Comparison of ENCODE assay signal across 13 mouse cellular contexts in genomic region chr17:25560554-25561222, GRCm38 (mm10). TPM values are rescaled to one million over a fixed set of nuclear protein-coding genes. Genes with fewer than 3 reads are reported as not detected.
A peak's percentile ranks its signal among the peaks of the same experiment; 100 is the strongest.
DNase-seq lines count a peak whose midpoint lies in the region; ATAC-seq and TF ChIP-seq lines count a peak whose summit lies in the region.
"Had no signal": no experiment of that assay in that cellular context is flagged by ENCODE, and none has a peak within 500 bp of the region (broad histone marks: within the 10 kb centered on the region; RNA-seq: fewer than 3 reads in every experiment).

No protein-coding gene starts in this region.

- peak; percentile 29 for DNase-seq in embryo, embryonic 11 days
- DNase-seq in embryo, embryonic 10.5 days (ENCODE audit: low spot score): no peak
- no peak for DNase-seq in CH12.LX (ENCODE audit: extremely low read depth)
- DNase-seq in midbrain, embryonic 11.5 days (ENCODE audit: low spot score, missing footprints): peak; percentile 88
- DNase-seq in spleen, adult 18-20 months: no peak
- no peak for DNase-seq in spleen, adult 12 weeks (ENCODE audit: low spot score)
- DNase-seq: adrenal gland, postnatal 36 days; kidney, postnatal 36 days had no signal

- no peaks in the 10 kb centered on the region for H3K9me3 ChIP-seq in CH12.LX (replicated peaks; ENCODE audit: low read length)
- no peaks in the 10 kb centered on the region for H3K9me3 ChIP-seq in forebrain, embryonic 15.5 days
- no peaks in the 10 kb centered on the region for H3K9me3 ChIP-seq in midbrain, embryonic 11.5 days (ENCODE audit: control insufficient read depth, low read length)
- H3K9me3 ChIP-seq: limb, embryonic 15.5 days had no signal

- no peak for TF ChIP-seq EP300 in CH12.LX (IDR thresholded peaks at IDR 0.05; ENCODE audit: low read length)

- H3K27ac ChIP-seq in CH12.LX (ENCODE audit: insufficient read depth, low read depth): no peak overlapping the region
- peak overlapping the region; percentile 87 for H3K27ac ChIP-seq in forebrain, embryonic 15.5 days (replicated peaks)
- peak overlapping the region; percentile 84 for H3K27ac ChIP-seq in midbrain, embryonic 11.5 days (ENCODE audit: low read depth, low read length)
- H3K27ac ChIP-seq: limb, embryonic 15.5 days; macrophage had no signal

- no peak for ATAC-seq in forebrain, embryonic 15.5 days (replicated peaks)
- ATAC-seq in midbrain, embryonic 11.5 days (ENCODE audit: low FRiP score): no peak
- ATAC-seq in monocyte, adult 5-6 weeks (replicated peaks; ENCODE audit: insufficient number of reproducible peaks, low FRiP score, low TSS enrichment, poor library complexity, severe bottlenecking): no peak

- no peak overlapping the region for H3K4me2 ChIP-seq in CH12.LX (ENCODE audit: insufficient read depth, low read depth, poor library complexity, severe bottlenecking)
- H3K4me2 ChIP-seq in forebrain, embryonic 15.5 days (replicated peaks): no peak overlapping the region
- no peak overlapping the region for H3K4me2 ChIP-seq in midbrain, embryonic 11.5 days
- H3K4me2 ChIP-seq: limb, embryonic 15.5 days had no signal

- H3K9ac ChIP-seq in CH12.LX (ENCODE audit: insufficient read depth, low read depth): no peak overlapping the region
- no peak overlapping the region for H3K9ac ChIP-seq in forebrain, embryonic 15.5 days (replicated peaks)
- H3K9ac ChIP-seq in midbrain, embryonic 11.5 days (ENCODE audit: low read length): peak overlapping the region; percentile 31
- H3K9ac ChIP-seq: limb, embryonic 15.5 days had no signal

- no peak for TF ChIP-seq CTCF in CH12.LX (conservative IDR thresholded peaks at IDR 0.05 in 1 of 2, IDR thresholded peaks at IDR 0.05 in 1 of 2; ENCODE audit: low read depth in 2 of 2, low read length in 2 of 2)

- H3K27me3 ChIP-seq in CH12.LX (replicated peaks): peaks cover 91% of the 10 kb centered on the region
- no peaks in the 10 kb centered on the region for H3K27me3 ChIP-seq in forebrain, embryonic 15.5 days
- no peaks in the 10 kb centered on the region for H3K27me3 ChIP-seq in midbrain, embryonic 11.5 days (ENCODE audit: control insufficient read depth, insufficient read depth, low read length)
- H3K27me3 ChIP-seq: limb, embryonic 15.5 days had no signal

- H3K79me2 ChIP-seq in CH12.LX (replicated peaks; ENCODE audit: control insufficient read depth, extremely low read depth, insufficient read depth, poor library complexity, severe bottlenecking): no peaks in the 10 kb centered on the region

- no peak for TF ChIP-seq RAD21 in CH12.LX (IDR thresholded peaks at IDR 0.05; ENCODE audit: low read depth, low read length)

- H3K4me3 ChIP-seq in CH12.LX (replicated peaks in 1 of 3; ENCODE audit: low read depth in 2 of 3, low read length in 2 of 3, poor library complexity in 1 of 3): no peak overlapping the region
- H3K4me3 ChIP-seq in forebrain, embryonic 15.5 days: no peak overlapping the region
- H3K4me3 ChIP-seq in midbrain, embryonic 11.5 days (ENCODE audit: low read depth, low read length): no peak overlapping the region
- H3K4me3 ChIP-seq: limb, embryonic 15.5 days had no signal

- H3K4me1 ChIP-seq in CH12.LX (ENCODE audit: control insufficient read depth in 1 of 2, insufficient read depth in 2 of 2): peaks cover 10 to 14% of the 10 kb centered on the region in 2 experiments
- peaks cover 75% of the 10 kb centered on the region for H3K4me1 ChIP-seq in forebrain, embryonic 15.5 days
- H3K4me1 ChIP-seq in midbrain, embryonic 11.5 days (ENCODE audit: control insufficient read depth, insufficient read depth, low read length): peaks cover 30% of the 10 kb centered on the region

- TF ChIP-seq POLR2A in CH12.LX (IDR thresholded peaks at IDR 0.05; ENCODE audit: low read depth, low read length): no peak

- in situ Hi-C loops in CH12.LX (cut with MboI; ENCODE audit: low pct_ligation_motif_present, low pct_unique_long_range_greater_than_20kb, low sequenced_read_pairs): no loop called here

- 16% methylated on average over 5 of the region's 5 CpGs for WGBS in forebrain, embryonic 15.5 days
- WGBS in midbrain, embryonic 11.5 days: 65% methylated on average over 5 of the region's 5 CpGs

- H3K36me3 ChIP-seq in CH12.LX (replicated peaks in 1 of 2; ENCODE audit: control insufficient read depth in 1 of 2, insufficient read depth in 1 of 2, low read length in 1 of 2): no peaks in the 10 kb centered on the region
- H3K36me3 ChIP-seq in forebrain, embryonic 15.5 days: no peaks in the 10 kb centered on the region
- H3K36me3 ChIP-seq in midbrain, embryonic 11.5 days (ENCODE audit: control insufficient read depth, insufficient read depth, low read length): no peaks in the 10 kb centered on the region
- H3K36me3 ChIP-seq: limb, embryonic 15.5 days had no signal

- dilution Hi-C loops in CH12.LX (cut with MboI; ENCODE audit: extremely low pct_ligation_motif_present, extremely low pct_unique_long_range_greater_than_20kb, low sequenced_read_pairs): no loop called here

TF ChIP-seq in CH12.LX, 34 proteins besides CTCF, POLR2A, EP300 and RAD21:
- no peak for TF ChIP-seq RCOR1 (conservative IDR thresholded peaks at IDR 0.05; ENCODE audit: low read depth, low read length)
- no peak for TF ChIP-seq ELF1 (IDR thresholded peaks at IDR 0.05; ENCODE audit: low read depth, low read length)
- TF ChIP-seq MAX (IDR thresholded peaks at IDR 0.05; ENCODE audit: low read length): no peak
- no peak for TF ChIP-seq ZMIZ1 (IDR thresholded peaks at IDR 0.05; ENCODE audit: low read depth, low read length)
- peak; percentile 59; the same call in 1 of the 2 replicates for TF ChIP-seq MEF2A (IDR thresholded peaks at IDR 0.05; ENCODE audit: borderline replicate concordance, low read depth, low read length)
- TF ChIP-seq ETS1 (conservative IDR thresholded peaks at IDR 0.05; ENCODE audit: low read depth, low read length): no peak
- no peak for TF ChIP-seq ZNF384 (IDR thresholded peaks at IDR 0.05; ENCODE audit: low read depth, low read length)
- TF ChIP-seq KAT2A (IDR thresholded peaks at IDR 0.05; ENCODE audit: insufficient replicate concordance, low read length): no peak
- TF ChIP-seq JUN (IDR thresholded peaks at IDR 0.05; ENCODE audit: insufficient read depth, low read depth, low read length): no peak

RNA-seq across cellular contexts. Expression of gene Sox8, which starts 9.8 kb away (rescaled TPM):
- total RNA-seq in CH12.LX (2012; rRNA removed) (not detected in 2 replicates), CH12.LX (2014; rRNA removed) (not detected in 2 replicates)
- polyA plus RNA-seq in CH12.LX (2012; ENCODE audit: insufficient read length, low read depth): not detected in 2 replicates
- polyA plus RNA-seq in forebrain, embryonic 15.5 days (2015; fragmentation: Nextera tagmentation; extraction: Ambion mirVana): 24.0 and 26.9 TPM in 2 replicates
- 2.0 and 2.1 TPM in 2 replicates for polyA plus RNA-seq in midbrain, embryonic 11.5 days (2014; fragmentation: Nextera tagmentation; extraction: Ambion mirVana)
- 1.2 TPM in 1 of 3 replicates, not detected in the others for total RNA-seq in monocyte, adult 5-6 weeks (2017)
- total RNA-seq: MEL had no signal
- polyA plus RNA-seq: macrophage had no signal

RNA-seq across cellular contexts. Expression of gene Lmf1, which starts 18.2 kb away (rescaled TPM):
- total RNA-seq in CH12.LX (2012; rRNA removed) (17.3 and 26.9 TPM in 2 replicates), CH12.LX (2014; rRNA removed) (11.2 and 13.3 TPM in 2 replicates)
- polyA plus RNA-seq in CH12.LX (2012; ENCODE audit: insufficient read length, low read depth): 12.1 and 15.2 TPM in 2 replicates
- 17.0 and 18.1 TPM in 2 replicates for polyA plus RNA-seq in forebrain, embryonic 15.5 days (2015; fragmentation: Nextera tagmentation; extraction: Ambion mirVana)
- 19.2 and 20.6 TPM in 2 replicates for polyA plus RNA-seq in midbrain, embryonic 11.5 days (2014; fragmentation: Nextera tagmentation; extraction: Ambion mirVana)
- 10.4 to 17.8 TPM (median 11.8 TPM) in 3 replicates for total RNA-seq in monocyte, adult 5-6 weeks (2017)

Comparison
In these comparisons a context has a peak if more than half of its experiments do, and no peak if none do; other contexts are left out.
1. DNase-seq: peak in embryo, embryonic 11 days (single experiment) and midbrain, embryonic 11.5 days (single experiment); none in embryo, embryonic 10.5 days (single experiment), CH12.LX (single experiment), spleen, adult 18-20 months (0 of 2) and spleen, adult 12 weeks (single experiment).